Mouse (Mus musculus) MEL-GATA-1-ER (cell line): Measurements from ENCODE around the gene Mylk.
"Not testable (repeated sequence)": the region's sequence is repeated elsewhere in the genome, so short reads cannot be mapped to it uniquely, and the experiment has no call there.

Experiments used
- DNase-seq: peaks from one replicate; pipeline ENCODE4 v3.0.0-alpha.2; 2012; ENCODE audit warnings: low read depth; ENCODE audit errors: extremely low read depth

Mylk gene

DNA sequence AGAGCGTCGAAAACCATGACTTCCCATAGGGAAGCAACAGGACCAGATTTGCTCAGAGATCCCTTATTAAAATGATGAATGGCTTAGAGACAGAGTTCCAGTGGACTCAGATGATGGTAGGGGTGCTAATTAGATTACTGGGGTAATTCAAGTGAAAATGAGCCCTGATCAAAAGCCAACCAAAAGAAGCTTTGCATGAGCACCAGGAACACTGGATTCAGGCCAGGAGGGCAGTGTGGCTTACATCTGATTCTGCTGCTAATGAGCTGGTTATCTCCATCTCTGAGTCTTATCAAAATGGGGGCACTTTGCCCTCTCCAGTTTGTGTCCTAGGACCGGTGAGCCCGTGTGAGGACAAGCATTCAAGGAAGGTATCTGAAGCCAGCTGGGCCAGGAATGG lies 23.4 kb downstream of the Mylk start:
- DNase-seq: no peak

GRCm38 (mm10) chr16:34770127-34770526 lies 25.1 kb downstream of the Mylk start:
- DNase-seq: no peak

DNA sequence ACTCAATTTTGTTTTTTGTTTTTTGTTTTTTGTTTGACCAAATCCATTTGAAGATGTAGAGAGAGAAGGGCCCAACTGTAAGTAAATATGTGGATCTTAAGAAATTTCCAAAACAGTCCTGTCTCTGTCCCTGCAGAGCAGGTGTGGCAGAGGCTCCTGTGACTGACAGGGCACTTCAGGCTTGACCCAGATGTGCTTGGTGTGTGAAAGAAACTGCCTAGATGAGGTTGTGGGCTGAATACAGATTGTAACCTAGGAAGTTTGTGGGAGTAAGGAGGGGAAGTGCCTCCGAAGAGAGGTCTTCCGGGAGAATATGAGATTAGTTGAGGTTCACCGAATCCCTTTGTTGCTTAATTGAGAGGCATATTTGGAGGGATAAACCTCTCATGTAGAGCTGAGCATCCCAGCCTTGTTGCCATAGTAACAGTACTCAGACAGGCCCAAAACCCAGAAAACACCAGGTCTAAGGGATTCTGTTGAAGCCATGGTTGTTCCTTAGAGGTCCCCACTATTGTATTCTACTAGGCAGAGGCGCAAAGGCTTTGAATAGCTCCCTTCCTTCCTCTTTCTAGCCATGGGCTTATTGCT lies 27.5 kb downstream of the Mylk start:
- no peak for DNase-seq

- DNase-seq: no peak
Measured at GRCm38 (mm10) chr16:34782442-34782841, 37.4 kb downstream of the Mylk start.

GRCm38 (mm10) chr16:34783536-34783935 lies 38.5 kb downstream of the Mylk start:
- DNase-seq: no peak

- no peak for DNase-seq
Measured at GRCm38 (mm10) chr16:34784675-34785074, 39.7 kb downstream of the Mylk start.

- DNase-seq: no peak
Measured at GRCm38 (mm10) chr16:34792555-34792954, 47.5 kb downstream of the Mylk start.

DNA sequence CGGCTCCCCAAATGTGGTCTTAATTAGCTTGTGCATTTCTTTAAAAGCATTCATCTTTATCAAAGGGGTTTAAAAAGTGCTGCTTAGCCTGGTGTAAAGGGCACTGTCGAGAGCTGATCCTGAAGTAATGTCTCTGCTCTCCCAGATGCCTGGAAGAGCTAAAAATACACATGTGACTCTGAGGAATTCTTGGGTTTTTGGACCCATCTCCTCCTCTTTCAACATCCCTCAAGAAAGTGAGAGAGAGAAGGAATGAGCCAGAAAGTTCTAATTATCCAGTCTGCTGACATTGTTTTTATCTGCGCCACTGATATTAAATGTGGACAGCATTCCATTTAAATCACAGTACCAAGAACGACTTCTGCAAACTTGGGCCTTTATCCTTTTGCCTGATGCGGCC lies 48.0 kb downstream of the Mylk start:
- no peak for DNase-seq

DNA sequence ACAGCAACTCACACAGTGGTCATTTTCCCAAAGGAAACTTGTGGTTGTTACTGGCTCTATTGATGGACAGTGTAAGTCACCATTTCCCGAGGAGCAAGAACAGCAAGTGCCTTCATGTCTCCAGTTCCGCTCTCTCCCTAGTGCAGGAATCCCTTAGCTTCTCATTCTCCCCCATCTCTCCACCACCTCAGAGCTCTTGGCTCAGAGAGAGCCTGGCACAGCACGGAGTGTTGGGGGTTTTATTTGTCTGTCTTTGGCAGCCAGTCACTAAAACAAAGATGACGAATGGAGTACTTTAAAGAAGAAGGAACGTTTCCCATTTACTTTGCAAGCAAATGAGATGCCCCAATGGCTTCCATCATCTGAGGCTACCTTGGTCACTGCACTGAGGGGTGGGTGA lies 56.2 kb downstream of the Mylk start:
- DNase-seq: no peak

- DNase-seq: no peak
Measured at GRCm38 (mm10) chr16:34804286-34805010, 59.4 kb downstream of the Mylk start.

DNA sequence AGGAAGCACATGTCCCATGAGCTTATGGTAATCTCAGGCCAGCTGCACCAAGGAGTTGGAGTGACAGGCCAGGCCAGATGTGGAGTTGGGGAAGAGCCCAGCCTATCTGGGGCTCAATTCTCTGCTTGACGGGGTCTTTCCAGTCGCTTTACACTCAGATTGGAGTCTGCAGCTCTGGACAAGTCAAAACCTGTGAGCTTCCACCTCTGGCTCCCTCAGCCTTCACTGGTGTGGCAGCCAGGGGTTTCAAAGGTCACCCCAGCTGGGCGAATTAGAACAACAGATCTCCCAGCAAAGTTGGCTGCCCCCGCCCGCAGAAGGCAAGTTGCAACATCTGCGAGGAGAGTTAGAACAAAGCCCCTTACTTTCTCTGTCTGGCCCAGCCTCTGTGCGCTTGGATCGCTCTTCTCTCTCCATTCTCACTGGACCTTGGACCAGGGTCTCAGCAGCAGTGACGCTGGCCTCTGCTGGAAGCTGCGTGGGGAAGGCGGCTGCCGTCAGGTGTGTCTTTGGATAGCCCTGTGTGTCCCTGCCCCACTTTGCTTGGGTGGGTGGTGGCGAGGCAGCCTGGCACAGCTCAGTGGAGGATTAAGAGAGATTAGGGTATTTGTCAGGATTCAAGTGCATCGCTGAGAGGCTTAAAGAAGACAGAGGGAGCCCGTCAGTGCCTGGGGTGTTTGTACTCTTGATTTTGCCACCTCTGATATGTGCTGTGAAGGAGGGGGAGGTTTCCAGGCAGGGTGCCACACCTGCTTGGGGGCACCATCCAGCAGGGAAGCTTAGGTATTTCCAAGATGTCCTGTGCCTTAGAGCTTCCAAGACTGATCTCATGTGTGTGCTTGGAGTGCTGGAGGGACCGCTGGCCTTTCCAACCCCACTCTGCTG lies 62.1 kb downstream of the Mylk start:
- DNase-seq: no peak

- no peak for DNase-seq
Measured at GRCm38 (mm10) chr16:34807768-34808275, 62.8 kb downstream of the Mylk start.

DNA sequence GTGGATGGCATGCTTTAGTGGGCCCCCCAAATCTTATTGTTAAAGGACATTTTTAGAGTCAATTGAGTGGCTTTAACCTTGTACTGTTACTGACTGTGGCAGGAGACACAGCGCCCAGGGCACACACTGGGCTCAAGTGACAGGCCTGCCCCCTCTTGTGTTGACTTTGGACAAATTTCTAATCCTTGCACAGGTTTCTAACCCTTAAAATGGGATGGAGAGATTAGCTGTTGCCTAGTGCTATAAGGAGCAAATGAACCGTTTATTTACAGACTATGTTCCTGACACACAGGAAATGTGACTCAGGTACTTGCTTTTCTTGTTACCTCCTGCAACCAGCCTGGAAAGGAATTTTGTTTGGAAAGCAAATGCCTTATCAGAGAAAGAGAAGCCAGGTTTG lies 67.2 kb downstream of the Mylk start:
- DNase-seq: no peak

- not testable (repeated sequence) for DNase-seq
Measured at GRCm38 (mm10) chr16:34813161-34813560, 68.2 kb downstream of the Mylk start.

DNA sequence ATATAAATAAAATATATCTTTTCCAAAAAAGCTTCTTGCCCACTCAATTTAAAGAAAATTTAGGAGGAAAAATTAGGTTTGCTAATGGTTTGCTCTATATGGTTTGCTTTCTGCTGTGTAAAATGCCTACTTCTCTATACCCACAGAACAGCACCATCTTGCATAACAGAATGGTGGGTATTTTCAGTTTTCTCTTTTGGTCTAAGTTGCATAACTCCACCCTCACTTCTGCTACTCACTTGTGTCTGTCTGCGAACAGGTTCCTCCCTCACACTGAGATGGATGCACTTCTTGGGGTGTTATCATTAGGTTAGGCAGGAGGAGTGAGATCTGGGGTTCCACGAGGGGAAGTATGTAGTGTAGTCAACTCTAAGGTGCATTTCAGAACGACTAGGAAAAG lies 68.6 kb downstream of the Mylk start:
- no peak for DNase-seq

DNA sequence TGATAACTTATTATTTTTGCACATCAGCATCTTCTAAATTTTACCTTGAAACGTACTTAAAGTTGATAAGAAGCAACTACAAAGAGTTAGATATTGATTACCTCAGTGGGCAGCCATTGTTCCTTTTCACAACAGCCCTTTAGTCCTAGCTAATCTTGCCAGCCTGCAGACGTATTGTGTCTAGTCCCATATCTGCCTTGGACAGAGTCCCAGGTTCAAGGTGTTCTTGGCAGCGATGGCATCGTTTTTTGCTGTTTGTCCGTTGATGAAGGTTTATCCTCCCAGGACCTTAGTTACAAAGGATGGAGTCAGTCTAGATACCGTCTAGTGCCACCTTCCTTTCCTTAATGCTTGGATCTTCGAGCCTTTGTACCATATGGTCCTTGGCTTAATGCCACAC lies 69.6 kb downstream of the Mylk start:
- no peak for DNase-seq

GRCm38 (mm10) chr16:34816548-34816947 lies 71.5 kb downstream of the Mylk start:
- DNase-seq: no peak

DNA sequence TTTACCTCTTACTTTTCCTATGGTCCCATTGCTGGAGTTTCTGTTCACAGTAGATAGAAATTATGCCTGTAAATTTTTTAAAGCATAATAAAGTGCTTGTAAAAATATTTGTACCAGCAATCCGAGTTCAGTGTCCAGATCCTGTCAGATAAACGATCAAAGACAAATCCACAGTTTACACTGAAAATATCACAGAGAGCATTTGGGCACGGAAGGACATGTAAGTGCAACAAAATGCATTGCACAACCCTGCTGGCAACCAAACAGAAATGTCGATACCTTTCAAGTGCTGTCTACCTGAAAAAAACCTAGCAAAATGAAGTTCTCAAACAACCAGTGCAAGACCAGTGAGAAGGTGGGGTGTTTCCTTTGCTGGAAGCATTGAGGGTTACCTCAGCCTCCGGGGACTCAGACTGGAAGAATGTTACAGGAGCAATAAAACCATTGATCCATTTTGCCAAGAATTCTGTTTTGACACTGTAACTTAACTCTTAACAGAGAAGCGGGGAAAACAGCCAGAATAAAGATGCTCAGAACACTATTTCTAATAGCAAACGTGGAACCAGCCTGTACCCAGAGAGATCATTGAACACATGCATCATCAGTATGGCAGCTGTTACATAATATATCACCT lies 80.2 kb downstream of the Mylk start:
- DNase-seq: no peak

- no peak for DNase-seq
Measured at GRCm38 (mm10) chr16:34834477-34834876, 89.5 kb downstream of the Mylk start.

DNA sequence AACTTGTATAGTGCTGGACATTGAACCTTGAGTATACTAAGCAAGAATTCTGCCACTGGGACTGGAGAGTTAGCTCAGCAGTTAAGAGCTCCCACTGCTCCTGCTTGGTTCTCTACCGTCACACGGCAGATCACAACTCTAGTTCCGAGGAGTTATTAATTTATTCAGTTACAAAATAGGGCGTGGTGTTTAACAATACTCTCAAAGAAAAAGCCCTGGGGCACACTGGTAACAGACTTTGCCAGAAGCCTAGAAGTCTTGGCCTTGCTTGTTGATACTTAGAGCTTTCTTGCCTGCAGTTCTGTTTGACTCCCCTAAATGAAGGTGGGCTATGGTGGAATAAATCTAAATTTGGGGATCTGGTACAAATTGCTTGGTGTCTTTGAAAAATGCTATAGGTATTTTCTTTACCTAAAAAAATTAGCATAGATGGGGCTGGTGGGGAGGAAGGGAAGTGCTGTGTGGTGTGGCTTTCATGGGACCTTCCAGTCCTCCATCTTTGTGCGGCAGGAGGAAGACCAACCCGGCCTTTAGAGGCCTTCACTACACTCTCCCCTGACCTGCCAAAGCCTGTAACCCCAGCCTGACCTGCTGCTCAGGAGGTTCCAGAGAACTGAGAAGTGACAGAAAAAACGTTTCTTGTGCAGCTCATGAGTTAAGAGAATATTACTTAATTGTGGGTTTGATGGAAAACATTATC lies 94.1 kb downstream of the Mylk start:
- DNase-seq: no peak

- DNase-seq: no peak
Measured at GRCm38 (mm10) chr16:34839704-34840331, 94.8 kb downstream of the Mylk start.
